Mouse (Mus musculus): Measurements from ENCODE around the gene Taok3. TPM values are rescaled to one million over a fixed set of nuclear protein-coding genes. Genes with fewer than 3 reads are reported as not detected.

Gene Taok3
- polyA plus RNA-seq, 1 experiment from 2014 or later = 67.1 TPM

GRCm38 (mm10) chr5:117159805-117160291, 39.9 kb downstream of the Taok3 start:
- Histone ChIP-seq H3K36me3 (ENCODE audit: control insufficient read depth, insufficient read depth, low read length) (no peaks in the 10 kb centered on the region), H3K4me1 (ENCODE audit: control insufficient read depth, insufficient read depth, low read length) (no peaks in the 10 kb centered on the region), H3K9me3 (replicated peaks; ENCODE audit: control insufficient read depth, low read length, poor library complexity, severe bottlenecking) (no peaks in the 10 kb centered on the region), H3K27ac (ENCODE audit: low read length) (no peak overlapping the region), H3K27me3 (ENCODE audit: control insufficient read depth, insufficient read depth, low read depth, low read length) (no peaks in the 10 kb centered on the region), H3K9ac (ENCODE audit: low read depth, low read length) (no peak overlapping the region), H3K4me2 (ENCODE audit: low read length) (no peak overlapping the region), H3K4me3 (ENCODE audit: low read depth, low read length) (no peak overlapping the region)
- ATAC-seq = no peak
- 55% methylated on average over 6 of the region's 6 CpGs for WGBS

GRCm38 (mm10) chr5:117160499-117160898, 40.6 kb downstream of the Taok3 start:
- no peak overlapping the region for H3K27ac ChIP-seq (ENCODE audit: low read length)
- no peaks in the 10 kb centered on the region for H3K4me1 ChIP-seq (ENCODE audit: control insufficient read depth, insufficient read depth, low read length)
- H3K4me2 ChIP-seq (ENCODE audit: low read length) = no peak overlapping the region
- H3K9ac ChIP-seq (ENCODE audit: low read depth, low read length) = no peak overlapping the region
- ATAC-seq = no peak
- no peaks in the 10 kb centered on the region for H3K36me3 ChIP-seq (ENCODE audit: control insufficient read depth, insufficient read depth, low read length)
- no peaks in the 10 kb centered on the region for H3K27me3 ChIP-seq (ENCODE audit: control insufficient read depth, insufficient read depth, low read depth, low read length)
- 76% methylated on average over 10 of the region's 10 CpGs for WGBS
- no peaks in the 10 kb centered on the region for H3K9me3 ChIP-seq (replicated peaks; ENCODE audit: control insufficient read depth, low read length, poor library complexity, severe bottlenecking)
- no peak overlapping the region for H3K4me3 ChIP-seq (ENCODE audit: low read depth, low read length)

- Histone ChIP-seq H3K4me1 (ENCODE audit: control insufficient read depth, insufficient read depth, low read length) (no peaks in the 10 kb centered on the region), H3K4me2 (ENCODE audit: low read length) (no peak overlapping the region), H3K9ac (ENCODE audit: low read depth, low read length) (no peak overlapping the region), H3K27ac (ENCODE audit: low read length) (no peak overlapping the region), H3K36me3 (ENCODE audit: control insufficient read depth, insufficient read depth, low read length) (no peaks in the 10 kb centered on the region), H3K9me3 (replicated peaks; ENCODE audit: control insufficient read depth, low read length, poor library complexity, severe bottlenecking) (no peaks in the 10 kb centered on the region), H3K27me3 (ENCODE audit: control insufficient read depth, insufficient read depth, low read depth, low read length) (no peaks in the 10 kb centered on the region), H3K4me3 (ENCODE audit: low read depth, low read length) (no peak overlapping the region)
- 96% methylated on average over 13 of the region's 13 CpGs for WGBS
- ATAC-seq = no peak
Observed at GRCm38 (mm10) chr5:117163790-117164189, 43.9 kb downstream of the Taok3 start.

- H3K9ac ChIP-seq (ENCODE audit: low read depth, low read length) = no peak overlapping the region
- H3K4me1 ChIP-seq (ENCODE audit: control insufficient read depth, insufficient read depth, low read length) = no peaks in the 10 kb centered on the region
- no peak overlapping the region for H3K27ac ChIP-seq (ENCODE audit: low read length)
- no peaks in the 10 kb centered on the region for H3K9me3 ChIP-seq (replicated peaks; ENCODE audit: control insufficient read depth, low read length, poor library complexity, severe bottlenecking)
- H3K36me3 ChIP-seq (ENCODE audit: control insufficient read depth, insufficient read depth, low read length) = no peaks in the 10 kb centered on the region
- H3K4me3 ChIP-seq (ENCODE audit: low read depth, low read length) = no peak overlapping the region
- ATAC-seq = no peak
- 84% methylated on average over 5 of the region's 5 CpGs for WGBS
- no peak overlapping the region for H3K4me2 ChIP-seq (ENCODE audit: low read length)
- H3K27me3 ChIP-seq (ENCODE audit: control insufficient read depth, insufficient read depth, low read depth, low read length) = no peaks in the 10 kb centered on the region
Observed at GRCm38 (mm10) chr5:117164516-117164915, 44.6 kb downstream of the Taok3 start.

GRCm38 (mm10) chr5:117164923-117165322, 45.0 kb downstream of the Taok3 start:
- Histone ChIP-seq H3K4me2 (ENCODE audit: low read length) (no peak overlapping the region), H3K9ac (ENCODE audit: low read depth, low read length) (no peak overlapping the region), H3K4me1 (ENCODE audit: control insufficient read depth, insufficient read depth, low read length) (no peaks in the 10 kb centered on the region), H3K4me3 (ENCODE audit: low read depth, low read length) (no peak overlapping the region), H3K27me3 (ENCODE audit: control insufficient read depth, insufficient read depth, low read depth, low read length) (no peaks in the 10 kb centered on the region), H3K27ac (ENCODE audit: low read length) (no peak overlapping the region), H3K36me3 (ENCODE audit: control insufficient read depth, insufficient read depth, low read length) (no peaks in the 10 kb centered on the region), H3K9me3 (replicated peaks; ENCODE audit: control insufficient read depth, low read length, poor library complexity, severe bottlenecking) (no peaks in the 10 kb centered on the region)
- ATAC-seq = no peak
- 66% methylated on average over 2 of the region's 2 CpGs for WGBS

- ATAC-seq = no peak
Observed at GRCm38 (mm10) chr5:117165946-117166345, 46.0 kb downstream of the Taok3 start.

GRCm38 (mm10) chr5:117166811-117167365, 47.0 kb downstream of the Taok3 start:
- Histone ChIP-seq H3K4me3 (ENCODE audit: low read depth, low read length) (no peak overlapping the region), H3K27ac (ENCODE audit: low read length) (no peak overlapping the region), H3K36me3 (ENCODE audit: control insufficient read depth, insufficient read depth, low read length) (no peaks in the 10 kb centered on the region), H3K4me2 (ENCODE audit: low read length) (no peak overlapping the region), H3K9ac (ENCODE audit: low read depth, low read length) (no peak overlapping the region), H3K4me1 (ENCODE audit: control insufficient read depth, insufficient read depth, low read length) (no peaks in the 10 kb centered on the region), H3K27me3 (ENCODE audit: control insufficient read depth, insufficient read depth, low read depth, low read length) (no peaks in the 10 kb centered on the region), H3K9me3 (replicated peaks; ENCODE audit: control insufficient read depth, low read length, poor library complexity, severe bottlenecking) (no peaks in the 10 kb centered on the region)
- WGBS = 91% methylated on average over 11 of the region's 11 CpGs
- no peak for ATAC-seq

More at GRCm38 (mm10) chr5:117165946-117166345, 46.0 kb downstream of the Taok3 start:
- Histone ChIP-seq H3K27me3 (ENCODE audit: control insufficient read depth, insufficient read depth, low read depth, low read length) (no peaks in the 10 kb centered on the region), H3K4me2 (ENCODE audit: low read length) (no peak overlapping the region), H3K27ac (ENCODE audit: low read length) (no peak overlapping the region), H3K9me3 (replicated peaks; ENCODE audit: control insufficient read depth, low read length, poor library complexity, severe bottlenecking) (no peaks in the 10 kb centered on the region), H3K36me3 (ENCODE audit: control insufficient read depth, insufficient read depth, low read length) (no peaks in the 10 kb centered on the region), H3K9ac (ENCODE audit: low read depth, low read length) (no peak overlapping the region), H3K4me1 (ENCODE audit: control insufficient read depth, insufficient read depth, low read length) (no peaks in the 10 kb centered on the region), H3K4me3 (ENCODE audit: low read depth, low read length) (no peak overlapping the region)
- 80% methylated on average over 2 of the region's 2 CpGs for WGBS

- no peak overlapping the region for H3K4me3 ChIP-seq (ENCODE audit: low read depth, low read length)
- H3K36me3 ChIP-seq (ENCODE audit: control insufficient read depth, insufficient read depth, low read length) = no peaks in the 10 kb centered on the region
- no peak overlapping the region for H3K9ac ChIP-seq (ENCODE audit: low read depth, low read length)
- 90% methylated on average over 14 of the region's 14 CpGs for WGBS
- no peak for ATAC-seq
- H3K27ac ChIP-seq (ENCODE audit: low read length) = no peak overlapping the region
- H3K4me2 ChIP-seq (ENCODE audit: low read length) = no peak overlapping the region
- H3K9me3 ChIP-seq (replicated peaks; ENCODE audit: control insufficient read depth, low read length, poor library complexity, severe bottlenecking) = no peaks in the 10 kb centered on the region
- no peaks in the 10 kb centered on the region for H3K27me3 ChIP-seq (ENCODE audit: control insufficient read depth, insufficient read depth, low read depth, low read length)
- H3K4me1 ChIP-seq (ENCODE audit: control insufficient read depth, insufficient read depth, low read length) = no peaks in the 10 kb centered on the region
Observed at GRCm38 (mm10) chr5:117168351-117169100, 48.6 kb downstream of the Taok3 start.

- no peaks in the 10 kb centered on the region for H3K27me3 ChIP-seq (ENCODE audit: control insufficient read depth, insufficient read depth, low read depth, low read length)
- H3K4me3 ChIP-seq (ENCODE audit: low read depth, low read length) = no peak overlapping the region
- H3K36me3 ChIP-seq (ENCODE audit: control insufficient read depth, insufficient read depth, low read length) = no peaks in the 10 kb centered on the region
- no peaks in the 10 kb centered on the region for H3K4me1 ChIP-seq (ENCODE audit: control insufficient read depth, insufficient read depth, low read length)
- no peak overlapping the region for H3K9ac ChIP-seq (ENCODE audit: low read depth, low read length)
- 72% methylated on average over 7 of the region's 7 CpGs for WGBS
- no peak overlapping the region for H3K4me2 ChIP-seq (ENCODE audit: low read length)
- no peak overlapping the region for H3K27ac ChIP-seq (ENCODE audit: low read length)
- no peak for ATAC-seq
- no peaks in the 10 kb centered on the region for H3K9me3 ChIP-seq (replicated peaks; ENCODE audit: control insufficient read depth, low read length, poor library complexity, severe bottlenecking)
Observed at GRCm38 (mm10) chr5:117174057-117174456, 54.1 kb downstream of the Taok3 start.
